Mouse (Mus musculus) MEL (cell line): ENCODE measurements around the gene Babam2. TPM values are rescaled to one million over a fixed set of nuclear protein-coding genes. Genes with fewer than 3 reads are reported as not detected.

Experiments used
- DNase-seq: peaks from one replicate; pipeline ENCODE4 v3.0.0; 2011; ENCODE audit warnings: low read depth, low spot score
- H3K27ac ChIP-seq: 2 replicates; pipeline ENCODE4 v1.5.1; 2012; ENCODE audit warnings: low read depth, mild to moderate bottlenecking, control low read depth, low read length, moderate library complexity; ENCODE audit not compliant: control insufficient read depth
- H3K27me3 ChIP-seq, 2 experiments: fragments of 150-350 bp in 1 of 2; sonication (generic) in 1 of 2; 2 replicates each; pipeline ENCODE4 v1.6.1; 2012; ENCODE audit warnings: low read length in 2 of 2, mild to moderate bottlenecking in 2 of 2, improper control_type of control experiment in 1 of 2, moderate library complexity in 1 of 2; ENCODE audit not compliant: insufficient read depth in 2 of 2, control insufficient read depth in 1 of 2
- H3K36me3 ChIP-seq, 2 experiments: 2 replicates each; pipeline ENCODE4 v1.6.1; 2012 to 2014; ENCODE audit warnings: low read length in 2 of 2, improper control_type of control experiment in 1 of 2, inconsistent platforms in 1 of 2, mild to moderate bottlenecking in 1 of 2; ENCODE audit not compliant: insufficient read depth in 2 of 2, control insufficient read depth in 1 of 2
- H3K4me1 ChIP-seq, 2 experiments: fragments of 150-350 bp in 1 of 2; sonication (generic) in 1 of 2; 2 replicates each; pipeline ENCODE4 v1.6.1; 2012; ENCODE audit warnings: low read length in 2 of 2, improper control_type of control experiment in 1 of 2, mild to moderate bottlenecking in 1 of 2; ENCODE audit not compliant: insufficient read depth in 2 of 2, control insufficient read depth in 1 of 2
- H3K4me3 ChIP-seq, 2 experiments: fragments of 150-350 bp in 1 of 2; sonication (generic) in 1 of 2; 2 replicates each; pipeline ENCODE4 v1.5.1; 2012; ENCODE audit warnings: low read depth in 2 of 2, low read length in 2 of 2, mild to moderate bottlenecking in 2 of 2, moderate library complexity in 2 of 2, control low read depth in 1 of 2, improper control_type of control experiment in 1 of 2; ENCODE audit not compliant: control insufficient read depth in 1 of 2, insufficient read depth in 1 of 2
- H3K79me2 ChIP-seq: 2 replicates; pipeline ENCODE4 v1.6.1; 2012; ENCODE audit warnings: mild to moderate bottlenecking, low read length, moderate library complexity; ENCODE audit not compliant: control insufficient read depth, poor library complexity, insufficient read depth
- H3K9ac ChIP-seq: 2 replicates; pipeline ENCODE4 v1.6.1; 2012; ENCODE audit warnings: low read depth, mild to moderate bottlenecking, control low read depth, low read length, moderate library complexity; ENCODE audit not compliant: control insufficient read depth, poor library complexity, severe bottlenecking
- H3K9me3 ChIP-seq: fragments of 150-350 bp; sonication (generic); replicated peaks from 2 replicates; pipeline ENCODE4 v1.6.1; 2012; ENCODE audit warnings: mild to moderate bottlenecking, low read length, improper control_type of control experiment, moderate library complexity; ENCODE audit not compliant: insufficient read depth
- E2F4 ChIP-seq: IDR thresholded peaks from 2 replicates; pipeline ENCODE4 v1.6.1; 2011; ENCODE audit warnings: low read depth, low read length, improper control_type of control experiment, borderline replicate concordance
- ELF1 ChIP-seq: IDR thresholded peaks from 2 replicates; pipeline ENCODE4 v1.6.1; 2014; ENCODE audit warnings: low read depth, mild to moderate bottlenecking, inconsistent platforms, low read length, improper control_type of control experiment, moderate library complexity
- ETS1 ChIP-seq: IDR thresholded peaks from 2 replicates; pipeline ENCODE4 v1.6.1; 2012; ENCODE audit warnings: low read depth, mild to moderate bottlenecking, inconsistent platforms, low read length, improper control_type of control experiment, moderate library complexity
- GABPA ChIP-seq: IDR thresholded peaks from 2 replicates; pipeline ENCODE4 v1.6.1; 2012; ENCODE audit warnings: low read depth, mild to moderate bottlenecking, inconsistent platforms, low read length, improper control_type of control experiment, moderate library complexity
- HCFC1 ChIP-seq: IDR thresholded peaks from 2 replicates; pipeline ENCODE4 v1.6.1; 2012; ENCODE audit warnings: low read depth, mild to moderate bottlenecking, inconsistent platforms, low read length, improper control_type of control experiment, moderate library complexity
- MAFK ChIP-seq: IDR thresholded peaks from 2 replicates; pipeline ENCODE4 v1.6.1; 2011; ENCODE audit warnings: low read depth, mild to moderate bottlenecking, low read length, improper control_type of control experiment, borderline replicate concordance
- MAX ChIP-seq: IDR thresholded peaks from 2 replicates; pipeline ENCODE4 v1.6.1; 2011; ENCODE audit warnings: low read length, improper control_type of control experiment
- MAZ ChIP-seq: IDR thresholded peaks from 2 replicates; pipeline ENCODE4 v1.6.1; 2012; ENCODE audit warnings: low read depth, mild to moderate bottlenecking, inconsistent platforms, low read length, improper control_type of control experiment
- NRF1 ChIP-seq: IDR thresholded peaks from 2 replicates; pipeline ENCODE4 v1.6.1; 2014; ENCODE audit warnings: low read depth, mild to moderate bottlenecking, inconsistent platforms, low read length, improper control_type of control experiment, moderate library complexity; ENCODE audit not compliant: poor library complexity, insufficient read depth, severe bottlenecking
- RAD21 ChIP-seq: IDR thresholded peaks from 2 replicates; pipeline ENCODE4 v1.6.1; 2011; ENCODE audit warnings: mild to moderate bottlenecking, low read depth, low read length, improper control_type of control experiment
- SIN3A ChIP-seq: IDR thresholded peaks from 2 replicates; pipeline ENCODE4 v1.6.1; 2012; ENCODE audit warnings: low read length, improper control_type of control experiment, inconsistent platforms
- TBP ChIP-seq: IDR thresholded peaks from 2 replicates; pipeline ENCODE4 v1.8.0; 2011; ENCODE audit warnings: low read depth, low read length, improper control_type of control experiment
- TCF12 ChIP-seq: IDR thresholded peaks from 2 replicates; pipeline ENCODE4 v1.6.1; 2014; ENCODE audit warnings: low read depth, mild to moderate bottlenecking, inconsistent platforms, low read length, improper control_type of control experiment, moderate library complexity
- USF2 ChIP-seq, 2 experiments: IDR thresholded peaks; 2 replicates each; pipeline ENCODE4 v1.6.1; 2011 to 2012; ENCODE audit warnings: improper control_type of control experiment in 2 of 2, low read length in 2 of 2, borderline replicate concordance in 1 of 2, inconsistent platforms in 1 of 2, low read depth in 1 of 2, mild to moderate bottlenecking in 1 of 2; ENCODE audit not compliant: insufficient read depth in 1 of 2
- ZC3H11A ChIP-seq: IDR thresholded peaks from 2 replicates; pipeline ENCODE4 v1.6.1; 2012; ENCODE audit warnings: low read depth, mild to moderate bottlenecking, inconsistent platforms, low read length, improper control_type of control experiment
- ZKSCAN1 ChIP-seq: IDR thresholded peaks from 2 replicates; pipeline ENCODE4 v1.6.1; 2012; ENCODE audit warnings: low read depth, mild to moderate bottlenecking, inconsistent platforms, low read length, improper control_type of control experiment, moderate library complexity
- polyA plus RNA-seq, 2 experiments: library from polyadenylated mRNA; stranded (reverse) in 1 of 2; unstranded in 1 of 2; fragments of >175 nt in 1 of 2; fragments of >200 nt in 1 of 2; gene quantifications; 2 replicates each; pipeline versions ENCODE4 v1.2.1 to v1.2.4; 2012; ENCODE audit warnings: low replicate concordance in 2 of 2, low read depth in 1 of 2; ENCODE audit not compliant: insufficient read length in 2 of 2, insufficient read depth in 1 of 2, missing spikeins in 1 of 2
- total RNA-seq: library from RNA; depleted of rRNA; stranded (reverse); fragments of 300-350 nt; gene quantifications from 2 replicates; pipeline ENCODE4 v1.2.3, GENCODE M21; 2012

Babam2 gene
- total and polyA plus RNA-seq, 3 experiments = 43.3 to 86.6 TPM; not detected in 1

DNA sequence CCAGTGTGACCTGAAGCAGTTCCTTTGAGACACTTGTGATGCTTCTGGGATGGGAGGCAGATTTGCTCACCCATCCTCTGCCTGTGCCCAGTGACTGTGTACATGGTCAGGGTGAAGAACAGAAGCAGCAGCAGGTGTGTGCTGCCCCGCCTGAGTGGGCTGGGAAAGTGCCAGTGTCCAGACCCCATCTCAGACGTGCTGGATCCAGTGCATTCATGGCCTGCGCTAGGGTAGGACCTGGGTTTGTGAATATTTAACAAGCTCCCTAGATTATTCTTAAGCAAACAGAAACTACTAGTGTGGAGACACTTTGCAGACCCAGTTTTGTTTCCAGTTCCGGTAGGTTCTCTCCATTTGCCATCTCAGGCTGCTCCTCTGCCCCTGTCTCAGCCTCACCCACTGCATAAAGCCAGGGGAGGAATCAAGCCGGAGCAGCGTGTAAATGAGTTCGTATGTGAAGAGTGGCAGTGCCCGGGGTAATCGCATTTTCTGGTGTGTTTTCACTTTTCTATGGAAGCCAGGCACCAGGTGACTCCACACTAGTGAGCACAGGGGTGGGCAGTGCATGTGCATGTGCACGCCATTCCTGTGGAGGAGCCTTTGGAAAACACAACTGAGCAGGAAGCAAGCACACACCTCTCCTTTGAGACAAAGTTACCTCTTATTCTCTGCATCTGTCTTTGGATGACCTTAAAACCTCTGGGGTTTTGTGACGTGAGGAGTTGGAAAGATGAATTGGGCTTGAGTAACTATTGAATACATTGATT, 290.2 kb downstream of the Babam2 start:
- H3K79me2 ChIP-seq = no peaks in the 10 kb centered on the region
- TF ChIP-seq MAX = no peak
- no peak for TF ChIP-seq ZC3H11A
- TF ChIP-seq HCFC1 = no peak
- TF ChIP-seq TCF12 = no peak
- TF ChIP-seq ETS1 = no peak
- no peak for TF ChIP-seq NRF1
- no peak for TF ChIP-seq SIN3A
- TF ChIP-seq ELF1 = no peak
- no peak for TF ChIP-seq MAFK
- TF ChIP-seq, all 39 proteins: peak for 0
- Histone ChIP-seq H3K9me3 (no peaks in the 10 kb centered on the region), H3K9ac (no peak overlapping the region), H3K27ac (no peak overlapping the region), H3K4me1 (no peaks in the 10 kb centered on the region), H3K4me3 (no peak overlapping the region), H3K36me3 (no peaks in the 10 kb centered on the region; a peak in 1 of 4 replicates), H3K27me3 (no peaks in the 10 kb centered on the region)
- no peak for DNase-seq

DNA sequence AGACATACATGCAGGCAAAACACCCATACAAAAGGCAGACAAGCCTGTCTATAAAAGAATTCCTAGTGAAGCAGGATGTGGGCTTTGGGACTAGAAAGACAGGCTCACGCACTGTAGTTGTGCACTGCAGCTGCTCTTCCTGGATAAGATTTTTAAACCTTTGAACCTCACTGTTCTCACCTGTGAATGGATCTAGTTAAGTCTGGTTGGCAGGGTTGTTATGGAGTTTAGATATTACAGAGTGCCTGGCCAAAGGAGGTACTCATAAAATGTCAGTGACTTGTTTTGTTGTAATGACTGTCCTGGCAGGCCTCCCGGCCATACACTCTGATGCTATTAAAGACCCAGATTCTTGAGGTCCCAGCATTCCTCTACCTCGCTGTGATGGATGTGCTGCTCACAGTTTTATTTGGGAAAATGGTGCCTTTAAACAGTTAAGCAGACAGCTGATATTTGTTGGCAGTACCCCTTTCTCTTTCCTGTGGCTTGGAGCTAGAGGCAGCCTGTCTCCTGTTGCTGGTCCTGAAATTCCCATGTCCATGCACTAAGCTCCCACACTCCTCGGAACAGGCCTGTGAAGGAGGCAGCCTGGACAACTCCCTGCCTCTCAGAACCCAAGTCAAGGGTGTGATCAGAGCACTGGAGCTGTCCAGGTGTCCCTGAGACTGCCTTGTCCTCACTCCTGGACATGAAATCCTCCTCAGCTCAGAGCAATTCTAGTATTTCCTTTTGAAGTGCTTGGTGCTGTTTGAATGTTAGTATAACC, 299.9 kb downstream of the Babam2 start:
- H3K9me3 ChIP-seq = no peaks in the 10 kb centered on the region
- DNase-seq = no peak
- H3K27me3 ChIP-seq = no peaks in the 10 kb centered on the region
- H3K4me3 ChIP-seq = no peak overlapping the region
- H3K79me2 ChIP-seq = no peaks in the 10 kb centered on the region
- no peak overlapping the region for H3K9ac ChIP-seq
- TF ChIP-seq E2F4 (no peak), ZKSCAN1 (no peak), USF2 (IDR thresholded peaks at IDR 0.05; ENCODE audit: borderline replicate concordance in 1 of 2, insufficient read depth in 1 of 2, low read depth in 1 of 2, low read length in 2 of 2) (no peak), MAX (no peak), MAZ (no peak), RAD21 (no peak), TBP (no peak), ETS1 (no peak), ELF1 (no peak), TCF12 (no peak), GABPA (no peak)
- TF ChIP-seq, all 39 proteins: peak for 0
- Histone ChIP-seq H3K27ac (no peak overlapping the region), H3K4me1 (no peaks in the 10 kb centered on the region; a peak in 1 of 4 replicates), H3K36me3 (0 out of 4 replicates have a peak, but pooled peaks cover 0 to 4% of the 10 kb centered on the region in 2 experiments)
